Mouse (Mus musculus) thymus, postnatal 25 days (tissue): ENCODE data around the gene Gm15140.
"Not testable (repeated sequence)": the region's sequence is repeated elsewhere in the genome, so short reads cannot be mapped to it uniquely, and the experiment has no call there.

Experiments
- DNase-seq: peaks from one replicate; pipeline ENCODE4 v3.0.0; 2022

The Gm15140 gene

GRCm38 (mm10) chrX:154120585-154120984 lies at the start of gene Gm15140:
Gene Gm15140 (minus strand): TSS chrX:154120685.
- DNase-seq, result not testable (repeated sequence)
